Mouse (Mus musculus): ENCODE data around the gene Crybg2. TPM values are rescaled to one million over a fixed set of nuclear protein-coding genes. Genes with fewer than 3 reads are reported as not detected.

Crybg2 gene
- polyA plus RNA-seq, 1 experiment: 5.7 TPM

DNA sequence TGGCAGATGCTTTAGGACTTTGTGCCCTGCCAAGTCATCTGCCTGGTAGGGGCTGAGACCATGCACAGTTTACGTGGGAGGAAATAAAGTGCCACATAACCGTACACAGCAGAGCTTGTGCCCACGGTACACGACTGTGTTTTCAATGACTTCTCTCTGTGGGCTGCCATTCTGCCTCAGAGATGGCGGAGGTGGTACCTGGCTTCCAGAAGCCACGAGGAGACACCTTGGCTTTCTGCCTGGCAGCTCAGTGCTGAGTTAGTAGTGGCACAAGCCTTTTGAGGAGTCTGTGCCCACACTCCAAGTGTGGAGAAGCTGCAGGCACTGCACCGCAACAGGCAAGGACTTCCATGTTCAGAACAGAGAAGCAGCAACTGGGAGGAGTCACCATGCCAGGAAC, 47.1 kb downstream of the Crybg2 start:
- H3K4me1 ChIP-seq (replicated peaks; ENCODE audit: control insufficient read depth, insufficient read depth, low read length): peaks cover 57% of the 10 kb centered on the region
- H3K27ac ChIP-seq (ENCODE audit: control insufficient read depth, insufficient read depth, low read length): no peak overlapping the region
- 53% methylated on average over 7 of the region's 7 CpGs for WGBS
- no peaks in the 10 kb centered on the region for H3K27me3 ChIP-seq (ENCODE audit: control insufficient read depth, insufficient read depth, low read length)
- no peaks in the 10 kb centered on the region for H3K36me3 ChIP-seq (ENCODE audit: control insufficient read depth, insufficient read depth, low read length)
- DNase-seq: no peak
- TF ChIP-seq CTCF (IDR thresholded peaks at IDR 0.05; ENCODE audit: borderline replicate concordance, control insufficient read depth, extremely low read depth, insufficient read depth, low read length, poor library complexity) (no peak), POLR2A (IDR thresholded peaks at IDR 0.05; ENCODE audit: control insufficient read depth, extremely low read depth, insufficient read depth, low read length, poor library complexity) (no peak)
- H3K4me3 ChIP-seq (ENCODE audit: control insufficient read depth, insufficient read depth, low read length): no peak overlapping the region

DNA sequence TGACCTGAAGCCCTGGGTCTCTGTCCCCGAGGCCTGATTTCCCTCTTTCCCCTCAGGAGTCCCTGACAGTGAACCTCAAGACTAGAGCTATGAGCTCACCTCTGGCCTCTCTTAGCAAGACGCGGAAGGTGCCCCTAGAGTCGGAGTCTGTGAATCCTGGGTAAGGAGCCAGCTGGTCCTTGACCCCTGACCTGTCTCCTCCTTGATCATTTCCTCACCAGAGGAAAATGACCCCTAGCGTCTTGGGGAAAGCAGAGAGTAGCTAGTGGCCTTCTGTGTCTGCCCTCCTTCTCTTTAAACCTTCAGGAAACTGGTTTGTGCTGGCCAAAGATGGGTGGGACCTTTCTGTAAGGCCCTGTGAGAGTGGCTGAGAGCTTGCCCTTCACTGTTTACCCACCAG, 47.6 kb downstream of the Crybg2 start:
- H3K36me3 ChIP-seq (ENCODE audit: control insufficient read depth, insufficient read depth, low read length): no peaks in the 10 kb centered on the region
- TF ChIP-seq CTCF (IDR thresholded peaks at IDR 0.05; ENCODE audit: borderline replicate concordance, control insufficient read depth, extremely low read depth, insufficient read depth, low read length, poor library complexity): no peak
- no peak for TF ChIP-seq POLR2A (IDR thresholded peaks at IDR 0.05; ENCODE audit: control insufficient read depth, extremely low read depth, insufficient read depth, low read length, poor library complexity)
- H3K4me3 ChIP-seq (ENCODE audit: control insufficient read depth, insufficient read depth, low read length): no peak overlapping the region
- H3K4me1 ChIP-seq (replicated peaks; ENCODE audit: control insufficient read depth, insufficient read depth, low read length): peaks cover 60% of the 10 kb centered on the region
- no peak for DNase-seq
- H3K27me3 ChIP-seq (ENCODE audit: control insufficient read depth, insufficient read depth, low read length): no peaks in the 10 kb centered on the region
- WGBS: 86% methylated on average over 5 of the region's 5 CpGs
- no peak overlapping the region for H3K27ac ChIP-seq (ENCODE audit: control insufficient read depth, insufficient read depth, low read length)

DNA sequence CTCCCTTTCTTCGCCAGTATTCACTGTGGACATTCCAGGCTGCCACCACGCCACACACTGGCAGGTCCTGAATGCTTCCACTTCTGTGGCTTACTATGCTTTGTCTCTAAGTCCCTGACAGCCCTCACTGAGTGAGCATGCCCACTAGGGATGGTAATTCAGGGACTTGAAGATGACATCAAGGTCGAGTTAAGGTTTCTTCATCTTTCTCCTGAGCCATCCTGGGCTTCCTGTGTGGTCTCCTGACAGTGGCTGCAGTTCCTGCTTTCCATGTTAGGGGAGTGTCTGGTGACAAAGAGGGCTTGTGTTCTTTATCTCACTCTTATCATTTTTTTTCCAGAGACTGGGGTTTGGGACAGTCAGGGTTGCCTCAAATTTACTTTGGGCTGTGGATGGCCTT, 50.0 kb downstream of the Crybg2 start:
- TF ChIP-seq CTCF (IDR thresholded peaks at IDR 0.05; ENCODE audit: borderline replicate concordance, control insufficient read depth, extremely low read depth, insufficient read depth, low read length, poor library complexity): no peak
- peak overlapping the region; percentile 4; the same call in 1 of the 2 replicates for H3K27ac ChIP-seq (ENCODE audit: control insufficient read depth, insufficient read depth, low read length)
- peaks cover 85% of the 10 kb centered on the region for H3K4me1 ChIP-seq (replicated peaks; ENCODE audit: control insufficient read depth, insufficient read depth, low read length)
- DNase-seq: no peak
- no peaks in the 10 kb centered on the region for H3K27me3 ChIP-seq (ENCODE audit: control insufficient read depth, insufficient read depth, low read length)
- 42% methylated on average over 3 of the region's 3 CpGs for WGBS
- H3K36me3 ChIP-seq (ENCODE audit: control insufficient read depth, insufficient read depth, low read length): no peaks in the 10 kb centered on the region
- H3K4me3 ChIP-seq (ENCODE audit: control insufficient read depth, insufficient read depth, low read length): no peak overlapping the region

DNA sequence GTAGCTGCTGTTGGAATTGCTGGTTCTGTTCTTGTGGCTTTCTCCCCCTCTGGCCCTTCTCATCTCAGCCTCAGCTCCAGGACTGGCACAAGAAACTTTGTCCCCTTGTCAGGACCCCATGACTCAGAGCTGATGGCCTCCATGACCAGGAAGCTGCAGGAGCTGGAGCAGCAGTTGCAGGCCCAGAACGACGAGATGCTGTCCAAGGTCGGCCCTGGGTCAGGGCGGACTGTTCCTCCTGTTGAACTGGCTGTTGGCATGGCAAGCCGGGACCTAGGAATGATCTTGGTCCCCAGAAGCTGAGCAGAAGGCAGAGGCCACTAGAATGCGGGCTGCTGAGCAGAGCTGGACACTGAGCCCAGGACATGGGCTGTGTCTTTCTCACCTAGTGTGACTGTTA, 51.8 kb downstream of the Crybg2 start:
- 95% methylated on average over 6 of the region's 6 CpGs for WGBS
- H3K4me3 ChIP-seq (ENCODE audit: control insufficient read depth, insufficient read depth, low read length): no peak overlapping the region
- no peaks in the 10 kb centered on the region for H3K36me3 ChIP-seq (ENCODE audit: control insufficient read depth, insufficient read depth, low read length)

DNA sequence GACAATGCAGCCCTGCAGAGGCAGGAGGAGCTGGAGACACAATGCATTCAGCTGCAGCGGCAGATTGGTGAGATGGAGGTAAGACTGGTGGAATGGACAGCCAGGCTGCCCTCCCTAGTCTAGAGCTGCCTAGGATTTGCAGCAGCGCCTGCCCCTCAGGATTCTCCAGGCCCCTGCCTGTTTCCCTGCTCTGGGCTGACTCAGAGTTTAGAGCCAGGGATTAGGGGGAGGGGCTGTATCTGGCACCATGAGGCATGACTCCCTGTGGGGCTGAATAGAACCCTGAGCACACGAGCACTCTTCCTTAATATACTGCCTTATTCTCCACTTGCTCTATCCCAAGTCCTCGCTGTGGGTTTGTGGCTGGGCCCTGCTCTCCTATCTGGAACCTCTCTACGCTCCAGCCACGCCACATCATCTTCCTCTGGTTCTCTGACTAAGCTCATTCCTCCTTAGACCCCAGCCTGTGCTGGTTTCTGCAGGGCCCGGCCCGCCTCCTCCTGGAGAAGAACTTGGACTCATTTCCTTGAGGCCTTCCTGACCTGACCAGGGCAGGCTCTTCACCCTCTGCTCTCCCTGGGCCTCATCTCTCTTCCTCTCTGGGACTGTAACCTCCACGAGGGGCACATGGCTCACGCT, 52.9 kb downstream of the Crybg2 start:
- Histone ChIP-seq H3K36me3 (ENCODE audit: control insufficient read depth, insufficient read depth, low read length) (no peaks in the 10 kb centered on the region), H3K4me1 (replicated peaks; ENCODE audit: control insufficient read depth, insufficient read depth, low read length) (peaks cover 84% of the 10 kb centered on the region), H3K4me3 (ENCODE audit: control insufficient read depth, insufficient read depth, low read length) (no peak overlapping the region), H3K27me3 (ENCODE audit: control insufficient read depth, insufficient read depth, low read length) (no peaks in the 10 kb centered on the region), H3K27ac (ENCODE audit: control insufficient read depth, insufficient read depth, low read length) (peak overlapping the region; percentile 99)
- 82% methylated on average over 10 of the region's 10 CpGs for WGBS
- TF ChIP-seq POLR2A (IDR thresholded peaks at IDR 0.05; ENCODE audit: control insufficient read depth, extremely low read depth, insufficient read depth, low read length, poor library complexity) (no peak), CTCF (IDR thresholded peaks at IDR 0.05; ENCODE audit: borderline replicate concordance, control insufficient read depth, extremely low read depth, insufficient read depth, low read length, poor library complexity) (no peak)
- DNase-seq: no peak

More for the DNA sequence above, 51.8 kb downstream of the Crybg2 start:
- DNase-seq: no peak
- H3K4me1 ChIP-seq (replicated peaks; ENCODE audit: control insufficient read depth, insufficient read depth, low read length): peaks cover 84% of the 10 kb centered on the region
- no peak overlapping the region for H3K27ac ChIP-seq (ENCODE audit: control insufficient read depth, insufficient read depth, low read length)
- TF ChIP-seq CTCF (IDR thresholded peaks at IDR 0.05; ENCODE audit: borderline replicate concordance, control insufficient read depth, extremely low read depth, insufficient read depth, low read length, poor library complexity): no peak
- TF ChIP-seq POLR2A (IDR thresholded peaks at IDR 0.05; ENCODE audit: control insufficient read depth, extremely low read depth, insufficient read depth, low read length, poor library complexity): no peak
- no peaks in the 10 kb centered on the region for H3K27me3 ChIP-seq (ENCODE audit: control insufficient read depth, insufficient read depth, low read length)

DNA sequence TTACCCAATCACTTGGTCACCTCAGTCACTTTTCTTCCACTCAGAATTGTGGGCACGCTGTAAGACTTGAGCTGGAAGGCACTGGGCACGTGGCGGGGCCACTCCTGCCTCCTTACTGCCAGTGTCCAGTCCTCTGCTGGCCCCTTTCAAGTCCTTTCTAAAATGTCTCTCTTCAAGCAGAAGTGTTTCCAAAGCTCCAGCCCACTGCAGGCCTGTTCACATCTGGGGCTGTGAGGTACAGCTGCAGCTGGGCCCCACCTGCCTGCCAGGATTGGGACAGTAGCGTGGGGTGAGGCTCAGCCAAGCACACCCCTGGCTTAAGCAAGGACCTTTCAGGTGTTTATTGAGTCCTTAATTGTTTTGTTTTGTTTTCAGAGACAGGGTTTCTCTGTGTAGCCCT, 53.4 kb downstream of the Crybg2 start:
- H3K4me3 ChIP-seq (ENCODE audit: control insufficient read depth, insufficient read depth, low read length): no peak overlapping the region
- H3K27ac ChIP-seq (ENCODE audit: control insufficient read depth, insufficient read depth, low read length): peak overlapping the region; percentile 99
- WGBS: 80% methylated on average over 4 of the region's 4 CpGs
- no peaks in the 10 kb centered on the region for H3K36me3 ChIP-seq (ENCODE audit: control insufficient read depth, insufficient read depth, low read length)
- H3K27me3 ChIP-seq (ENCODE audit: control insufficient read depth, insufficient read depth, low read length): no peaks in the 10 kb centered on the region
- H3K4me1 ChIP-seq (replicated peaks; ENCODE audit: control insufficient read depth, insufficient read depth, low read length): peaks cover 87% of the 10 kb centered on the region
- DNase-seq: no peak
- no peak for TF ChIP-seq POLR2A (IDR thresholded peaks at IDR 0.05; ENCODE audit: control insufficient read depth, extremely low read depth, insufficient read depth, low read length, poor library complexity)
- TF ChIP-seq CTCF (IDR thresholded peaks at IDR 0.05; ENCODE audit: borderline replicate concordance, control insufficient read depth, extremely low read depth, insufficient read depth, low read length, poor library complexity): no peak
